Mouse (Mus musculus) intestine, embryonic 14.5 days (tissue): ENCODE results near the gene Tor4a. TPM values are rescaled to one million over a fixed set of nuclear protein-coding genes. Genes with fewer than 3 reads are reported as not detected.

Experiments
- ATAC-seq: fragments of 200-750 bp; cut with Nextera tagmentation; replicated peaks from 2 replicates; pipeline ENCODE4 v1.8.0; 2017; ENCODE audit warnings: low read depth, moderate number of reproducible peaks, moderate TSS enrichment, moderate library complexity; ENCODE audit not compliant: low FRiP score, low TSS enrichment
- DNase-seq: peaks from one replicate; pipeline ENCODE4 v3.0.0-alpha.2; 2018; ENCODE audit warnings: low spot score
- H3K27ac ChIP-seq: fragments of 300-500 bp; sonication (generic); 2 replicates; pipeline ENCODE4 v1.5.1; 2014; ENCODE audit warnings: low read depth, mild to moderate bottlenecking, control low read depth
- H3K27me3 ChIP-seq: fragments of 300-500 bp; sonication (generic); replicated peaks from 2 replicates; pipeline ENCODE4 v1.6.1; 2014; ENCODE audit warnings: low read length, control low read depth; ENCODE audit not compliant: control insufficient read depth, insufficient read depth
- H3K36me3 ChIP-seq: fragments of 300-500 bp; sonication (generic); 2 replicates; pipeline ENCODE4 v1.6.1; 2014; ENCODE audit warnings: low read length, control low read depth; ENCODE audit not compliant: control insufficient read depth, insufficient read depth
- H3K4me1 ChIP-seq: fragments of 300-500 bp; sonication (generic); replicated peaks from 2 replicates; pipeline ENCODE4 v1.6.1; 2014; ENCODE audit warnings: low read length, control low read depth, mixed read lengths; ENCODE audit not compliant: control insufficient read depth, insufficient read depth
- H3K4me2 ChIP-seq: fragments of 300-500 bp; sonication (generic); 2 replicates; pipeline ENCODE4 v1.6.1; 2014; ENCODE audit warnings: low read length
- H3K4me3 ChIP-seq: fragments of 300-500 bp; sonication (generic); 2 replicates; pipeline ENCODE4 v1.5.1; 2014; ENCODE audit warnings: low read depth, low read length, control low read depth, mixed read lengths
- H3K9ac ChIP-seq: fragments of 300-500 bp; sonication (generic); 2 replicates; pipeline ENCODE4 v1.6.1; 2014; ENCODE audit warnings: mild to moderate bottlenecking, low read length
- H3K9me3 ChIP-seq: fragments of 300-500 bp; sonication (generic); 2 replicates; pipeline ENCODE4 v1.6.1; 2016; ENCODE audit warnings: low read length, control low read depth; ENCODE audit not compliant: control insufficient read depth
- WGBS: fragments of 180-500 bp; shearing (Covaris S2); extraction: QIAGEN DNeasy Blood & Tissue Kit; methylation state at CpG from one replicate; pipeline ENCODE4 v1.1.7; 2014; 5-methylcytosine and 5-hydroxymethylcytosine counted together
- polyA plus RNA-seq: library from polyadenylated mRNA; unstranded; fragments of >200 nt; fragmentation: Nextera tagmentation; extraction: Ambion mirVana; gene quantifications from 2 replicates; pipeline ENCODE4 v1.2.1, GENCODE M21; 2014

Gene Tor4a
- polyA plus RNA-seq, 1 experiment from 2014 or later: 18.1 TPM

- no peak for DNase-seq
- 63% methylated on average over 4 of the region's 4 CpGs for WGBS
Measured at GRCm38 (mm10) chr2:25203631-25204214, 7.0 kb upstream of the Tor4a start.

GRCm38 (mm10) chr2:25200631-25201030 is 3.9 kb upstream of the Tor4a start:
- H3K9me3 ChIP-seq: no peaks in the 10 kb centered on the region
- DNase-seq: no peak
- H3K9ac ChIP-seq: no peak overlapping the region
- H3K4me3 ChIP-seq: no peak overlapping the region
- no peak overlapping the region for H3K4me2 ChIP-seq
- H3K4me1 ChIP-seq: 0 out of 2 replicates have a peak, but pooled peaks cover 12% of the 10 kb centered on the region
- peaks cover 74% of the 10 kb centered on the region for H3K36me3 ChIP-seq
- WGBS: 93% methylated on average over 2 of the region's 2 CpGs
- peaks cover 9% of the 10 kb centered on the region; the same call in 1 of the 2 replicates for H3K27me3 ChIP-seq
- ATAC-seq: no peak
- no peak overlapping the region for H3K27ac ChIP-seq

More at GRCm38 (mm10) chr2:25203631-25204214, 7.0 kb upstream of the Tor4a start:
- H3K27ac ChIP-seq: no peak overlapping the region
- no peaks in the 10 kb centered on the region for H3K4me1 ChIP-seq
- no peak for ATAC-seq
- H3K4me3 ChIP-seq: no peak overlapping the region
- no peaks in the 10 kb centered on the region for H3K27me3 ChIP-seq
- H3K9me3 ChIP-seq: no peaks in the 10 kb centered on the region
- H3K4me2 ChIP-seq: no peak overlapping the region
- H3K9ac ChIP-seq: no peak overlapping the region
- peaks cover 99% of the 10 kb centered on the region for H3K36me3 ChIP-seq

GRCm38 (mm10) chr2:25197946-25198345 is 1.3 kb upstream of the Tor4a start:
- DNase-seq (no peak), ATAC-seq (no peak)
- Histone ChIP-seq H3K4me1 (peaks cover 20% of the 10 kb centered on the region; the same call in 1 of the 2 replicates), H3K4me2 (no peak overlapping the region), H3K27me3 (peaks cover 20% of the 10 kb centered on the region), H3K27ac (no peak overlapping the region), H3K9me3 (no peaks in the 10 kb centered on the region), H3K36me3 (peaks cover 47% of the 10 kb centered on the region), H3K9ac (no peak overlapping the region), H3K4me3 (no peak overlapping the region)

- H3K4me3 ChIP-seq: no peak overlapping the region
- peaks cover 39% of the 10 kb centered on the region for H3K36me3 ChIP-seq
- peak overlapping the region; percentile 76 for H3K27ac ChIP-seq
- H3K4me2 ChIP-seq: peak overlapping the region; percentile 58
- peaks cover 20% of the 10 kb centered on the region for H3K27me3 ChIP-seq
- DNase-seq (no peak), ATAC-seq (no peak)
- no peak overlapping the region for H3K9ac ChIP-seq
- H3K4me1 ChIP-seq: peaks cover 20% of the 10 kb centered on the region; the same call in 1 of the 2 replicates
- H3K9me3 ChIP-seq: no peaks in the 10 kb centered on the region
- 25% methylated on average over 2 of the region's 2 CpGs for WGBS
Measured at GRCm38 (mm10) chr2:25197191-25197590, 505 bp upstream of the Tor4a start.

GRCm38 (mm10) chr2:25195211-25196156 is 1.2 kb downstream of the Tor4a start:
- WGBS: 20% methylated on average over 55 of the region's 55 CpGs
- H3K27ac ChIP-seq: peak overlapping the region; percentile 76
- H3K9me3 ChIP-seq: no peaks in the 10 kb centered on the region
- peak overlapping the region; percentile 34 for H3K4me3 ChIP-seq
- H3K4me2 ChIP-seq: peak overlapping the region; percentile 58
- peaks cover 20% of the 10 kb centered on the region for H3K27me3 ChIP-seq
- H3K36me3 ChIP-seq: peaks cover 22% of the 10 kb centered on the region
- no peak for DNase-seq
- H3K9ac ChIP-seq: peak overlapping the region; percentile 34; the same call in 1 of the 2 replicates
- peak; percentile 37 for ATAC-seq
- peaks cover 20% of the 10 kb centered on the region; the same call in 1 of the 2 replicates for H3K4me1 ChIP-seq

- Histone ChIP-seq H3K4me2 (peak overlapping the region; percentile 58), H3K27ac (no peak overlapping the region), H3K9ac (no peak overlapping the region), H3K36me3 (peaks cover 14% of the 10 kb centered on the region), H3K4me1 (peaks cover 20% of the 10 kb centered on the region; the same call in 1 of the 2 replicates), H3K9me3 (no peaks in the 10 kb centered on the region), H3K27me3 (peaks cover 20% of the 10 kb centered on the region), H3K4me3 (peak overlapping the region; percentile 34; the same call in 1 of the 2 replicates)
- 82% methylated on average over 17 of the region's 17 CpGs for WGBS
- ATAC-seq: no peak
- DNase-seq: no peak
Measured at GRCm38 (mm10) chr2:25194486-25195171, 2.1 kb downstream of the Tor4a start.

- H3K9ac ChIP-seq: no peak overlapping the region
- ATAC-seq: no peak
- peaks cover 20% of the 10 kb centered on the region for H3K27me3 ChIP-seq
- 71% methylated on average over 5 of the region's 5 CpGs for WGBS
- H3K4me1 ChIP-seq: peaks cover 20% of the 10 kb centered on the region; the same call in 1 of the 2 replicates
- DNase-seq: no peak
- H3K27ac ChIP-seq: no peak overlapping the region; the same call in 1 of the 2 replicates
- peak overlapping the region; percentile 29; the same call in 1 of the 2 replicates for H3K4me2 ChIP-seq
- peaks cover 8% of the 10 kb centered on the region; the same call in 1 of the 2 replicates for H3K36me3 ChIP-seq
- H3K9me3 ChIP-seq: no peaks in the 10 kb centered on the region
- no peak overlapping the region for H3K4me3 ChIP-seq
Measured at GRCm38 (mm10) chr2:25194006-25194405, 2.7 kb downstream of the Tor4a start.

- Histone ChIP-seq H3K27ac (no peak overlapping the region; the same call in 1 of the 2 replicates), H3K4me1 (peaks cover 20% of the 10 kb centered on the region; the same call in 1 of the 2 replicates), H3K9ac (no peak overlapping the region), H3K4me2 (peak overlapping the region; percentile 29), H3K9me3 (no peaks in the 10 kb centered on the region), H3K27me3 (peaks cover 20% of the 10 kb centered on the region), H3K36me3 (peaks cover 1% of the 10 kb centered on the region; the same call in 1 of the 2 replicates), H3K4me3 (no peak overlapping the region)
- ATAC-seq (peak; percentile 75), DNase-seq (peak; percentile 88)
- under 1% methylated on average over 6 of the region's 6 CpGs for WGBS
Measured at GRCm38 (mm10) chr2:25193330-25193770, 3.3 kb downstream of the Tor4a start.
